Mouse (Mus musculus) naive thymus-derived CD4-positive, alpha-beta T cell, adult 2 months (primary cell): Measurements from ENCODE around the gene Gm10338.
"Not testable (repeated sequence)": the region's sequence is repeated elsewhere in the genome, so short reads cannot be mapped to it uniquely, and the experiment has no call there.

Experiments
- DNase-seq: peaks from one replicate; pipeline ENCODE4 v3.0.0-alpha.2; 2011; ENCODE audit warnings: low read depth

Gm10338 gene

GRCm38 (mm10) chr14:7595492-7595891 is at the start of gene Gm10338:
TSS of gene Gm10338 (minus strand) at chr14:7595592.
- DNase-seq = not testable (repeated sequence)

- DNase-seq = not testable (repeated sequence)
These were observed 48.5 kb upstream of the Gm10338 start, which contains the start of gene Gm10128 for GRCm38 (mm10) chr14:7643872-7644271. TSS of gene Gm10128 (minus strand) at chr14:7643972.

- DNase-seq = not testable (repeated sequence)
These were observed 27.0 kb downstream of the Gm10338 start, which contains the start of gene Gm3558 for GRCm38 (mm10) chr14:7568382-7568781. TSS of gene Gm3558 (minus strand) at chr14:7568566.

GRCm38 (mm10) chr14:7567890-7568289 is 27.5 kb downstream of the Gm10338 start:
- not testable (repeated sequence) for DNase-seq

- not testable (repeated sequence) for DNase-seq
These were observed 28.1 kb downstream of the Gm10338 start for GRCm38 (mm10) chr14:7567266-7567665.
